Mouse (Mus musculus) lung, postnatal 25 days (tissue): Measurements from ENCODE around the gene Plet1.

ENCODE experiments used
- DNase-seq: peaks from one replicate; pipeline ENCODE4 v3.0.0; 2022; ENCODE audit warnings: low spot score

Gene Plet1

GRCm38 (mm10) chr9:50496151-50496505 is 1.8 kb downstream of the Plet1 start:
- DNase-seq = no peak

GRCm38 (mm10) chr9:50496546-50496945 is 2.2 kb downstream of the Plet1 start:
- peak; percentile 37 for DNase-seq

- DNase-seq = no peak
Observed at GRCm38 (mm10) chr9:50497076-50497475, 2.8 kb downstream of the Plet1 start.

- DNase-seq = no peak
Observed at GRCm38 (mm10) chr9:50497536-50497935, 3.2 kb downstream of the Plet1 start.

- DNase-seq = no peak
Observed at GRCm38 (mm10) chr9:50498815-50499214, 4.5 kb downstream of the Plet1 start.

GRCm38 (mm10) chr9:50499781-50500180 is 5.5 kb downstream of the Plet1 start:
- DNase-seq = no peak

GRCm38 (mm10) chr9:50500467-50500973 is 6.2 kb downstream of the Plet1 start:
- DNase-seq = no peak

GRCm38 (mm10) chr9:50500974-50501501 is 6.7 kb downstream of the Plet1 start:
- no peak for DNase-seq

GRCm38 (mm10) chr9:50502949-50503348 is 8.6 kb downstream of the Plet1 start:
- DNase-seq = no peak

GRCm38 (mm10) chr9:50505405-50505804 is 11.1 kb downstream of the Plet1 start:
- DNase-seq = no peak

GRCm38 (mm10) chr9:50507570-50507969 is 13.2 kb downstream of the Plet1 start:
- no peak for DNase-seq

GRCm38 (mm10) chr9:50515462-50515861 is 21.1 kb downstream of the Plet1 start:
- no peak for DNase-seq

GRCm38 (mm10) chr9:50518781-50519180 is 24.5 kb downstream of the Plet1 start:
- no peak for DNase-seq

GRCm38 (mm10) chr9:50520748-50521147 is 26.4 kb downstream of the Plet1 start:
- no peak for DNase-seq

- no peak for DNase-seq
Observed at GRCm38 (mm10) chr9:50521562-50521961, 27.2 kb downstream of the Plet1 start.

- no peak for DNase-seq
Observed at GRCm38 (mm10) chr9:50522574-50522973, 28.2 kb downstream of the Plet1 start.

GRCm38 (mm10) chr9:50524936-50525335 is 30.6 kb downstream of the Plet1 start:
- no peak for DNase-seq

- no peak for DNase-seq
Observed at GRCm38 (mm10) chr9:50525585-50525984, 31.3 kb downstream of the Plet1 start.

GRCm38 (mm10) chr9:50527860-50528259 is 33.5 kb downstream of the Plet1 start:
- DNase-seq = no peak

GRCm38 (mm10) chr9:50528293-50528892 is 34.1 kb downstream of the Plet1 start, which contains the start of gene Pts:
Gene Pts (minus strand): TSS chr9:50528724.
- DNase-seq = peak; percentile 98

- no peak for DNase-seq
Observed at GRCm38 (mm10) chr9:50530890-50531289, 36.6 kb downstream of the Plet1 start.

- peak; percentile 53 for DNase-seq
Observed at GRCm38 (mm10) chr9:50533328-50533727, 39.0 kb downstream of the Plet1 start.

- no peak for DNase-seq
Observed at GRCm38 (mm10) chr9:50533791-50534190, 39.5 kb downstream of the Plet1 start.

GRCm38 (mm10) chr9:50535930-50536329 is 41.6 kb downstream of the Plet1 start:
- DNase-seq = peak; percentile 53
